12 mouse cellular contexts compared by ENCODE assay signal in genomic region chr12:85467854-85468253, GRCm38 (mm10). TPM values are rescaled to one million over a fixed set of nuclear protein-coding genes. Genes with fewer than 3 reads are reported as not detected.
A peak's percentile ranks its signal among the peaks of the same experiment; 100 is the strongest.
DNase-seq lines count a peak whose midpoint lies in the region; ATAC-seq lines count a peak whose summit lies in the region.
"Had no signal": no experiment of that assay in that cellular context is flagged by ENCODE, and none has a peak within 500 bp of the region (broad histone marks: within the 10 kb centered on the region; RNA-seq: fewer than 3 reads in every experiment).

No protein-coding gene starts in this region.

- DNase-seq in forebrain, embryonic 10.5 days (ENCODE audit: extremely low spot score, low spot score): no peak
- peak; percentile 15 for DNase-seq in urinary bladder, adult 2 months (ENCODE audit: low spot score)
- DNase-seq in urinary bladder, postnatal 4 days (ENCODE audit: low spot score in 2 of 2): no peak
- peak; percentile 52 to 60 for DNase-seq in left cerebral cortex, postnatal 10 days (ENCODE audit: extremely low spot score in 1 of 2, low spot score in 2 of 2)
- no peak for DNase-seq in testis, postnatal 10 days (ENCODE audit: low spot score)
- DNase-seq in spleen, adult 18-20 months: no peak
- DNase-seq: adrenal gland, postnatal 10 days had no signal

- H3K36me3 ChIP-seq in forebrain, embryonic 15.5 days: no peaks in the 10 kb centered on the region
- H3K36me3 ChIP-seq in forebrain, embryonic 10.5 days (replicated peaks): no peaks in the 10 kb centered on the region
- no peaks in the 10 kb centered on the region for H3K36me3 ChIP-seq in hindbrain, embryonic 13.5 days
- H3K36me3 ChIP-seq: neural tube, embryonic 12.5 days had no signal

- intact Hi-C loops in left cerebral cortex, postnatal 10 days (cut with DNase I): no loop called here

- H3K27ac ChIP-seq in forebrain, embryonic 15.5 days (replicated peaks): no peak overlapping the region
- no peak overlapping the region for H3K27ac ChIP-seq in forebrain, embryonic 10.5 days
- H3K27ac ChIP-seq in hindbrain, embryonic 13.5 days: no peak overlapping the region
- H3K27ac ChIP-seq: hindbrain, embryonic 14.5 days; liver, embryonic 14.5 days; neural tube, embryonic 12.5 days had no signal

- H3K9me3 ChIP-seq in forebrain, embryonic 15.5 days: no peaks in the 10 kb centered on the region
- H3K9me3 ChIP-seq in forebrain, embryonic 10.5 days: no peaks in the 10 kb centered on the region
- H3K9me3 ChIP-seq in hindbrain, embryonic 13.5 days: no peaks in the 10 kb centered on the region
- H3K9me3 ChIP-seq: neural tube, embryonic 12.5 days had no signal

- H3K4me1 ChIP-seq in forebrain, embryonic 15.5 days: peaks cover 26% of the 10 kb centered on the region
- H3K4me1 ChIP-seq in forebrain, embryonic 10.5 days: peaks cover 20% of the 10 kb centered on the region
- peaks cover 17% of the 10 kb centered on the region for H3K4me1 ChIP-seq in hindbrain, embryonic 13.5 days (replicated peaks)

- no peak overlapping the region for H3K4me3 ChIP-seq in forebrain, embryonic 15.5 days
- H3K4me3 ChIP-seq in forebrain, embryonic 10.5 days: no peak overlapping the region
- H3K4me3 ChIP-seq in hindbrain, embryonic 13.5 days: no peak overlapping the region
- H3K4me3 ChIP-seq: neural tube, embryonic 12.5 days had no signal

- no peak overlapping the region for H3K9ac ChIP-seq in forebrain, embryonic 15.5 days (replicated peaks)
- H3K9ac ChIP-seq in hindbrain, embryonic 13.5 days: no peak overlapping the region
- H3K9ac ChIP-seq: hindbrain, embryonic 14.5 days; liver, embryonic 14.5 days; neural tube, embryonic 12.5 days had no signal

- 0 out of 2 replicates have a peak overlapping the region, but pooled peaks have one; percentile 2 for H3K4me2 ChIP-seq in forebrain, embryonic 15.5 days (replicated peaks)
- H3K4me2 ChIP-seq in hindbrain, embryonic 13.5 days: no peak overlapping the region
- H3K4me2 ChIP-seq: hindbrain, embryonic 14.5 days; neural tube, embryonic 12.5 days had no signal

- no peak for ATAC-seq in forebrain, embryonic 15.5 days (replicated peaks)
- ATAC-seq in hindbrain, embryonic 13.5 days (ENCODE audit: low FRiP score): no peak

- no peaks in the 10 kb centered on the region for H3K27me3 ChIP-seq in forebrain, embryonic 15.5 days
- peaks cover 28% of the 10 kb centered on the region for H3K27me3 ChIP-seq in forebrain, embryonic 10.5 days (ENCODE audit: poor library complexity, severe bottlenecking)
- H3K27me3 ChIP-seq in hindbrain, embryonic 13.5 days: peaks cover 6% of the 10 kb centered on the region; the same call in 1 of the 2 replicates
- H3K27me3 ChIP-seq: neural tube, embryonic 12.5 days had no signal

- 50% methylated on average over 14 of the region's 14 CpGs for whole genome bisulfite sequencing in forebrain, embryonic 15.5 days
- 87% methylated on average over 14 of the region's 14 CpGs for WGBS in forebrain, embryonic 10.5 days
- 84% methylated on average over 14 of the region's 14 CpGs for WGBS in hindbrain, embryonic 13.5 days

RNA-seq across cellular contexts. Expression of gene Fos, which starts 5.8 kb away (rescaled TPM):
- polyA plus RNA-seq in forebrain, embryonic 15.5 days (2015; fragmentation: Nextera tagmentation; extraction: Ambion mirVana): 1.6 and 2.2 TPM in 2 replicates
- 0.34 and 1.2 TPM in 2 replicates for polyA plus RNA-seq in forebrain, embryonic 10.5 days (2016; fragmentation: Nextera tagmentation; extraction: Ambion mirVana)
- polyA plus RNA-seq in urinary bladder, adult 2 months (2012; rRNA removed): 28.5 and 37.0 TPM in 2 replicates
- total RNA-seq in left cerebral cortex, postnatal 10 days (2021): 10 to 100 TPM; 11.0 to 14.8 TPM
- polyA plus RNA-seq in hindbrain, embryonic 13.5 days (2015; fragmentation: Nextera tagmentation; extraction: Ambion mirVana): 1.9 and 2.5 TPM in 2 replicates

Comparison
In these comparisons a context has a peak if more than half of its experiments do, and no peak if none do; other contexts are left out.
1. DNase-seq: peak in urinary bladder, adult 2 months (single experiment) and left cerebral cortex, postnatal 10 days (2 of 2); none in forebrain, embryonic 10.5 days (single experiment), urinary bladder, postnatal 4 days (0 of 2), testis, postnatal 10 days (single experiment) and spleen, adult 18-20 months (0 of 2).